Mouse (Mus musculus): ENCODE measurements around the gene Mettl16. TPM values are rescaled to one million over a fixed set of nuclear protein-coding genes. Genes with fewer than 3 reads are reported as not detected.

The Mettl16 gene
- polyA plus RNA-seq, 1 experiment from 2014 or later = 52.9 TPM

DNA sequence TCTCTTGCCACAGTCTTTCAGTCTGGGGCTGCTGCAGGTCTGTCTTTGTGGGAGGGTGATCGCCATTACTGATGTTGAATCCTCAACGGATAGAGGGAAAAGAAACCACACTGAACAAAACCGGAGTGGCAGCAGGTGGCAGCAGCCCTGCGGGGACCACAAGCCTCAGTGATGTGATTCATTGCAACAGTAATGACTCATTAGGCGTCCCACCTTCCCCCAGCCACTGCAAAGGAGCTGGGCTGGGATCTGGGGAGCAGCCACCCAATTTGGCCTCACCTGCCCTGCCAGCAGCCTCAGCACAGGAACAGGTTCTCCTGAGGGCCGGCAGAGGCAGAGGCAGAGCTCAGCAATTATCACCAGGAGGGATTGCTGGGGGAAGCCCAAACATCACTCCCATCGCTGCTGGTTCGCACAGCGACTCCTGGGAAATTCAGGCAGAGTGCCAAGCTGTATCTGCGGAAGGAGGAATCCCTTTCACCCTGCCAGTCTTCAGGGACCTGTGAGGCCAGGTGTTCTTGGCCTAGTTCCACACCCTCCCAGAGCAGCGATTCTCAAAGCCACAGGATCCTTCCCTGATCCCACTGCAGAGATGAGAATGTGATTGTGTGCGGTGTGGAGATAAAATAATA, 100.5 kb downstream of the Mettl16 start:
- WGBS = 46% methylated on average over 12 of the region's 12 CpGs
- peak overlapping the region; percentile 57; the same call in 1 of the 2 replicates for H3K27ac ChIP-seq
- no peak overlapping the region for H3K4me3 ChIP-seq
- peaks cover 17% of the 10 kb centered on the region; the same call in 1 of the 2 replicates for H3K36me3 ChIP-seq
- H3K9me3 ChIP-seq = no peaks in the 10 kb centered on the region
- H3K4me1 ChIP-seq = peaks cover 45% of the 10 kb centered on the region
- no peak for DNase-seq (ENCODE audit: low spot score)
- H3K27me3 ChIP-seq (ENCODE audit: insufficient read depth, poor library complexity, severe bottlenecking) = no peaks in the 10 kb centered on the region

DNA sequence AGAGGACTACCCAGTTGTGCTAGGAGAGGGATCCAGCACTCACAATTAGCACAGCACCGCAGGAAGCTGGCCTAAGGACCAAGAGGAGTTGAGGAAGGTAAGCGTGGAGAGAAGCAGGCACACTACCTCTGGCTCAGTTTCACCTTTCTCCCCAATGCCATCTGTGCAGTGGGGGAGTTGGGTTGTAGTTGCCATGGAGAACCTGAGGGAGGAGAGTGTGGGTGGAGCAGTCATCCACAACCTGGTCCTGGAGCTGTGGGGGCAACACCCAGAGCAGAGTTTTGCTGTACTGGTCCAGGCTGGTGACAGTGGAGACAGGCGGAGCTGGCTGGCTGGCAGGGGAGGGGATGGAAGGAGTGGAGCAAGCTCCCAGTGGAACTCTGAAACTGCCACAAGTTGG, 104.0 kb downstream of the Mettl16 start:
- Histone ChIP-seq H3K27me3 (ENCODE audit: insufficient read depth, poor library complexity, severe bottlenecking) (no peaks in the 10 kb centered on the region), H3K4me3 (no peak overlapping the region), H3K9me3 (no peaks in the 10 kb centered on the region), H3K36me3 (no peaks in the 10 kb centered on the region), H3K4me1 (peaks cover 58% of the 10 kb centered on the region), H3K27ac (0 out of 2 replicates have a peak overlapping the region, but pooled peaks have one; percentile 42)
- DNase-seq (ENCODE audit: low spot score) = no peak
- 68% methylated on average over 3 of the region's 3 CpGs for WGBS

DNA sequence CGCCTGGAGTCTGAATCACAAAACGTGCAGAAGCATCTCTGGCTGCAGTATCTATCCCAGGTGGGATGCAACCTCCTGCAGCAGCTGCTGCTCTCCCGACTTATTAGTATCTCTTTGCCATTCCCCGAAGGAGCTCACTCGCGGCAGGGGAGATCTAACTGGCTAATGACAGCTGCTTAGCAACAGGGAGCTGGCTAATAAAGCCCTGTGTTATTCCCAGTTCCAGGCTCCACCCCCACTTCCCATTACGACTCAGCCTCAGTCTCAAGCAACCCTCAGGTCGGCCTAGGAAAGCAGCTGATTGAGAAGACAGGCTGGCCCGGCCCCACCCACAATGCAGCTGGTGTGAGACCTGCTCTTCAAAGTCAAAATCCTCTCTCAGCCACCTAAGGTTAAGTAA, 106.2 kb downstream of the Mettl16 start:
- peak overlapping the region; percentile 31 for H3K4me3 ChIP-seq
- H3K9me3 ChIP-seq = no peaks in the 10 kb centered on the region
- H3K4me1 ChIP-seq = peaks cover 50% of the 10 kb centered on the region
- H3K27ac ChIP-seq = no peak overlapping the region
- 8% methylated on average over 9 of the region's 9 CpGs for WGBS
- H3K36me3 ChIP-seq = no peaks in the 10 kb centered on the region
- H3K27me3 ChIP-seq (ENCODE audit: insufficient read depth, poor library complexity, severe bottlenecking) = no peaks in the 10 kb centered on the region
- DNase-seq (ENCODE audit: low spot score) = peak; percentile 89

Small RNA genes lying within 50 kb of the gene (microRNA-seq; reads per million reads assigned to microRNA genes)
- not detected for gene Mir6926

Other genes starting within 250 kb of the Mettl16 start
- 5.2 and 7.0 TPM in 2 replicates for gene Rap1gap2, start 159.9 kb upstream of the Mettl16 start, polyA plus RNA-seq (2016; fragmentation: Nextera tagmentation; extraction: Ambion mirVana)
- 1.6 and 1.7 TPM in 2 replicates for gene Ccdc92b, start 151.2 kb upstream of the Mettl16 start, polyA plus RNA-seq (2016; fragmentation: Nextera tagmentation; extraction: Ambion mirVana)
- gene Cluh, start 121.3 kb upstream of the Mettl16 start, polyA plus RNA-seq (2016; fragmentation: Nextera tagmentation; extraction: Ambion mirVana) = 50.2 and 68.6 TPM in 2 replicates
- 47.2 and 55.8 TPM in 2 replicates for gene Pafah1b1, start 46.2 kb upstream of the Mettl16 start, polyA plus RNA-seq (2016; fragmentation: Nextera tagmentation; extraction: Ambion mirVana)
- gene Mnt, start 60.1 kb downstream of the Mettl16 start, polyA plus RNA-seq (2016; fragmentation: Nextera tagmentation; extraction: Ambion mirVana) = 3.2 and 3.8 TPM in 2 replicates
- 5.5 and 5.8 TPM in 2 replicates for gene Sgsm2, start 126.2 kb downstream of the Mettl16 start, polyA plus RNA-seq (2016; fragmentation: Nextera tagmentation; extraction: Ambion mirVana)
- gene Tsr1, start 127.2 kb downstream of the Mettl16 start, polyA plus RNA-seq (2016; fragmentation: Nextera tagmentation; extraction: Ambion mirVana) = 41.0 and 52.7 TPM in 2 replicates
- 11.8 and 14.0 TPM in 2 replicates for gene Smg6, start 155.0 kb downstream of the Mettl16 start, polyA plus RNA-seq (2016; fragmentation: Nextera tagmentation; extraction: Ambion mirVana)
- gene Srr, start 155.1 kb downstream of the Mettl16 start, polyA plus RNA-seq (2016; fragmentation: Nextera tagmentation; extraction: Ambion mirVana) = 16.9 and 17.0 TPM in 2 replicates